Mouse (Mus musculus) cerebellum, adult 18-20 months (tissue): ENCODE data around the gene Mkks.
"Not testable (repeated sequence)": the region's sequence is repeated elsewhere in the genome, so short reads cannot be mapped to it uniquely, and the experiment has no call there.

ENCODE experiments used
- DNase-seq, 2 experiments: peaks; one replicate each; pipeline ENCODE4 v3.0.0; 2021

The Mkks gene

GRCm38 (mm10) chr2:136891068-136891950 is at the start of gene Mkks, which contains the start of the genes Slx4ip and AL731706.1:
Gene Mkks (minus strand): TSS chr2:136891389.
Gene Slx4ip (plus strand): TSS chr2:136891218.
Gene AL731706.1 (minus strand): TSS chr2:136891389.
- peak; percentile 98 to 100 for DNase-seq

- no peak for DNase-seq
These were observed 47.1 kb upstream of the Mkks start for GRCm38 (mm10) chr2:136938249-136938648.

- DNase-seq = no peak
These were observed 45.5 kb upstream of the Mkks start for GRCm38 (mm10) chr2:136936391-136937288.

- DNase-seq = no peak
These were observed 29.8 kb upstream of the Mkks start for GRCm38 (mm10) chr2:136921003-136921408.

GRCm38 (mm10) chr2:136920257-136920993 is 29.2 kb upstream of the Mkks start:
- no peak for DNase-seq

GRCm38 (mm10) chr2:136919433-136919832 is 28.2 kb upstream of the Mkks start:
- no peak for DNase-seq

- no peak for DNase-seq
These were observed 23.2 kb upstream of the Mkks start for GRCm38 (mm10) chr2:136914334-136914902.

- no peak for DNase-seq
These were observed 21.8 kb upstream of the Mkks start for GRCm38 (mm10) chr2:136913021-136913420.

GRCm38 (mm10) chr2:136911958-136912411 is 20.8 kb upstream of the Mkks start:
- no peak for DNase-seq

GRCm38 (mm10) chr2:136909298-136909697 is 18.1 kb upstream of the Mkks start:
- DNase-seq = no peak

- no peak for DNase-seq
These were observed 17.4 kb upstream of the Mkks start for GRCm38 (mm10) chr2:136908596-136908995.

- no peak for DNase-seq
These were observed 4.9 kb upstream of the Mkks start for GRCm38 (mm10) chr2:136896131-136896530.

GRCm38 (mm10) chr2:136894494-136894893 is 3.3 kb upstream of the Mkks start:
- DNase-seq = no peak

GRCm38 (mm10) chr2:136891951-136892371 is 772 bp upstream of the Mkks start:
- DNase-seq = peak; percentile 95 to 98

GRCm38 (mm10) chr2:136890716-136891067 is 497 bp downstream of the Mkks start:
- not testable (repeated sequence) for DNase-seq

- DNase-seq = peak; percentile 55 to 58
These were observed 4.3 kb downstream of the Mkks start for GRCm38 (mm10) chr2:136886846-136887245.

GRCm38 (mm10) chr2:136885579-136885978 is 5.6 kb downstream of the Mkks start, which contains the start of gene AL731706.2:
Gene AL731706.2 (minus strand): TSS chr2:136885679.
- no peak for DNase-seq

GRCm38 (mm10) chr2:136854543-136855388 is 36.4 kb downstream of the Mkks start:
- DNase-seq = no peak

- no peak for DNase-seq
These were observed 40.8 kb downstream of the Mkks start for GRCm38 (mm10) chr2:136850366-136850765.

GRCm38 (mm10) chr2:136837994-136838393 is 53.2 kb downstream of the Mkks start:
- DNase-seq = no peak

- DNase-seq = peak; percentile 61
These were observed 55.3 kb downstream of the Mkks start for GRCm38 (mm10) chr2:136835882-136836281.
